Mouse (Mus musculus) activated CD4-positive, CD25-positive, alpha-beta regulatory T cell, adult 9 weeks (primary cell): Measurements from ENCODE around the gene Apom. TPM values are rescaled to one million over a fixed set of nuclear protein-coding genes. Genes with fewer than 3 reads are reported as not detected.

Experiments used
- polyA plus RNA-seq: library from polyadenylated mRNA; unstranded; fragments of 100-300 nt; shearing (Covaris generic); gene quantifications from one replicate; pipeline ENCODE4 v1.2.1, GENCODE M21; 2017

Apom gene
- polyA plus RNA-seq: not detected

DNA sequence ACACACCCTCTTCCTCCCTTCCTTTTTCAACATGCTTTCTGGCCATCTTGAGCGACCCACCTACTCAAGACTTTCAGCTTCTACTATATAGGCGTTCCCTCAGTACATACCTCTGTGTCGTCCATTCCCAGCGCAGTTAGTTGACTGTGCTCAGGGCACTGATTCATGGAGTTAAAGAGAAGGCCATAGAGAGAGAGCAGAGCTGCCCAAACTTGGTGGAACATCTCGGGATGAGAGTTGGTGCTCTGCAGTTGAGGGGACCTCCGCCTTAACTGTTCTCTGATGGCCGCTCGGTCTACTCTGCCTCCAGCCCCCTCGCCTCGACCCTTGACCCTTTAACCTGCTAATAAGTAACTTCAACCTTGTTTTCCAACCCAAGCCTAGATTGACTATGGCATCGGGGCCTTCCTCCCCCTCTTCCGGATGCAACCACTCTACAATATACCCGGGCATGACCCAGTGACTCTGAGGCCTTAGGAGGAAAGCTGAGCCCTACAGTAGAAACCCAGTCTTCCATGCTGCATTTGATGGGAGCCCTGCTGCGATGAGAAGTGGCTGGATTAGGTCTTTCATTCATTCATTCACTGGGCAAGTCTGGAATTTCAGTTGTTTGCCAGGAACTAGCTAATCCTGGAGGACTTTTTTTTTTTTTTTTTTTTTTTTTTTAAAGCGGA, at the start of gene Apom:
Gene Apom, minus strand, starts transcription at position 551 of the 674 bp plus-strand sequence.

GRCm38 (mm10) chr17:35175968-35176367, 44.1 kb upstream of the Apom start, which contains the start of gene Aif1:
TSS of gene Aif1 (minus strand) at chr17:35176068.

GRCm38 (mm10) chr17:35164568-35165450, 33.0 kb upstream of the Apom start, which contains the start of gene Prrc2a:
TSS of gene Prrc2a (minus strand) at chr17:35164897.

DNA sequence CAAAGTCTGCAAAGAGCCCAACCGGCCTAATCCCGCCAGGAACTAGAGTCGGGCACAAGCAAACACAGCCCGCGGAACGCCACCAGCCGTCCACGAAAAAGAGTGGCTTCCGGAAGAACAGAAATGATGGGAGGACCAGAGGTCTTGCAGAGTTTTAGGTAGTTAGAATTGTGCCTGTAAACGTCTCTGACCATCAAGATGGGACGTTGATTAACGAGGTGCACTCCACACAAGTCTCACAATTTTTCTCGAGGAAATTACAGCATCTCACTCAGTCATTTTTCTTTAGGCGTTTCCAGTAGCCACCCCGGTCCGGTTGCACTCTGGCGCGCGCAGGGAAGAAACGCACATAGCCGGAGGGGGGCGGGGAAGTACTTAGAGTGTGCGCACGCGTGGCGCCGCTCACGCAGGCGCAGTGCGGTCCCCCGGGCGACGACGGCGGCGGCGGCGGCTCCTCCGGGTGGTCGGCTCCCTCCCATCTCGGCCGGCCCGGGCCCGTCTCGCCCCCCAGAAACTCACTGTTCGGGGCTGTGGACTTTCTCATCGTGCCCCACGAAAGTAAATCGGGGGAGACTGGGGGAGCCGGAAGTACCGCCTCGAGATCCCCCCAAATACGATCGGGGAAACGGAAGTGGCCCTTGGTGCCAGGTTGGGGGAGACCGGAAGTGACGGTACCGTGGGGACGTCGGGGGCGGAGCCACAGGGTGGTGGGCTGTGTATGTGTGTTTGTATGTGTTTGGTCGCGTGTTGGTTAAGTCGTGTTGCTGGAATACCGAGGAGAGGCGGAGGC, 3.1 kb upstream of the Apom start, which contains the start of gene Bag6:
Gene Bag6, plus strand, starts transcription at position 378 of the 790 bp plus-strand sequence.

DNA sequence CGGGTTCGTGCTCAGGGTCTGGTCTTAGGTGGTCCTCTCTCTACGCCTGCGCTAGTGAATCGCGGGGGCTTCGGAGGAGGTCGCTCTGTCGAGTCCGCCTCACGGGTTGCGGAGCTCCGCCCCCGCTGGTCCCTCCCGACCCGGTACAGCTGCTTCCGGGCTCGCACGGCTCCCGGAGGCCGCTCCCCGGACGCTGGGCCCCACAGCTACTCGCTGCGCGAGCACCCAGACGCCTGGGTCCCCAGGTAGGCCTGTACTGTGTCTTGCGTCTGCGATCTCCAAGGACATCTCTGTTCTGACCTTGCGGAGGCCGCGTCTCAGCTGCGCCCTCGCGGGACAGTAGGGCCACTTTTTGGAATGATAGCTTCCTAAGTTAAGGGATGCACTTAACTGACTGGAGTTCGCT, 5.6 kb downstream of the Apom start, which contains the start of gene D17H6S53E:
Gene D17H6S53E, plus strand, starts transcription at position 168 of the 406 bp plus-strand sequence.

DNA sequence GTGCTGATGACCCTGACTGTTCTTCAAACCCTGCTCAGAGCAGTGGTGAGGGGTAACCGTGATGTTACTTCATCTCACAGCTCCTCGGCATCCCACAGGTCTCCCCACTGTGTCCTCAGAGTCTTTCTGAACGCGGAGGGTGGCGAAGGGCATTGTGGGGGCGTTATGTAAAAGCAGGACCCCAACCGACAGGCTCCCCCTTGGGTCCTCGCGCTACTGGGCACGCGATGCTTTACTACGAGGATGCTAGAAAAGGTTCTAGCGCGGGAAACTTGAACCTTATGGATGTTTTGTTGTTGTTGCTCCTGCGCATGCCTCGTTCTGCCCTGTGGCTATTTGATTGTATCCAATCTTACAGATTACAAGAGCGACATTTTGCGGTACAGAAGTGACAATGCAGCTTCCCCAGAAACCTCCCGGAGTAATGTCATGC, 10.0 kb downstream of the Apom start, which contains the start of gene Csnk2b:
Gene Csnk2b, minus strand, starts transcription at position 183 of the 433 bp plus-strand sequence.

GRCm38 (mm10) chr17:35121143-35121799, 10.6 kb downstream of the Apom start, which contains the start of gene Gpank1:
TSS of gene Gpank1 (plus strand) at chr17:35121455.

GRCm38 (mm10) chr17:35115046-35116019, 16.5 kb downstream of the Apom start, which contains the start of gene Ly6g5b:
TSS of gene Ly6g5b (minus strand) at chr17:35115428.

DNA sequence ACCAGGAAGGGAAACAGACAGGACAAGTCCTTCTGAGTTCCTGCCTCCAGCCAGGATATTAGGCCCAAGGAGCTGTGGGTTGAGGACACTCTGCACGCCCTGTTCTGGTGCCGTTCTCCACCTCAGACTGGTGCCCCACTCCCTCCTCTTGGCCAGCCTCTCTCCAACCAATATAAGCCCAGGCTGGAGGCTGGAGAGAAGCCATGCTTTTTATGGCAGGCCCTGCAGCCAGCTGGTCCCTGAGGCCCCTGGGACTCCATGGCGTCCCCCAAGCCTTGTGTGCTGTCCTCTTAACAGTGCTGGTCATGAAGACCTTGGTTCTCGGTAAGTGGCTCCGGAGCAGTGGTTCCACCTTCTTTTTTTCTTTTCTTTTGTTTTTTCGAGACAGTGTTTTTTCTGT, 23.8 kb downstream of the Apom start, which contains the start of gene Ly6g5c:
Gene Ly6g5c, plus strand, starts transcription at position 183 of the 400 bp plus-strand sequence.

DNA sequence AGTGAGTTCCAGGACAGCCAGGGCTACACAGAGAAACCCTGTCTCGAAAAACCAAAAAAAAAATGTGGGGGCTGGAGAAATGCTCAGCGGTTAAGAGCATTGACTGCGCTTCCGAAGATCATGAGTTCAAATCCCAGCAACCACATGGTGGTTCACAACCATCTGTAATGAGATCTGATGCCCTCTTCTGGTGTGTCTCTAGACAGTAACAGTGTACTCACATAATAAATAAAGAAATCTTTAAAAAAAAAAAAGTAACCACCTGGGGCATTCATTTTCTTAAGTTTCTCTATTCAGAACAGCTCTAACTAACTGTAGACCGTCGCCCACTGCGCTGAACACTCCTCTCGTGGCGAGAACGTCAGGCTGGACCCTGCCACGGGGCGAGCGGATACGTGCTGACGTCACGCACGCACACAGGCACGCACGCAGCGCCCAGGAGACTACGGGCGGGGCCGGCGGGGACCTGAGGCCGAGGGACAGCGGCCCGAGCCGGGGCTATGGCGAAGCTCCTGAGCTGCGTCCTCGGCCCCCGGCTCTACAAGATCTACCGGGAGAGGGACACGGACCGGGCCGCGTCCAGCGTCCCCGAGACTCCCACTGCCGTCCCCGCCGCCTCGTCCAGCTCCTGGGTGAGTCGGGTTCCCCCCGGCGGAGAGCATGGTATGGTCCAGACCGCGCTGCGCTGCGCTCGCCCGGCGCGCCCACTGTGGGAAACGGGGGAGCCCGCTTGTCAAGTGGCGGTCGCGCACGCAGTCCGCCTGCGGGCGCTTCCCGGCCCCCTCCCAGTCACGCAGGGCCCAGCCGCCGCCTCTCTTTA, 42.8 kb downstream of the Apom start, which contains the start of gene Abhd16a:
Gene Abhd16a, plus strand, starts transcription at position 439 of the 820 bp plus-strand sequence.

DNA sequence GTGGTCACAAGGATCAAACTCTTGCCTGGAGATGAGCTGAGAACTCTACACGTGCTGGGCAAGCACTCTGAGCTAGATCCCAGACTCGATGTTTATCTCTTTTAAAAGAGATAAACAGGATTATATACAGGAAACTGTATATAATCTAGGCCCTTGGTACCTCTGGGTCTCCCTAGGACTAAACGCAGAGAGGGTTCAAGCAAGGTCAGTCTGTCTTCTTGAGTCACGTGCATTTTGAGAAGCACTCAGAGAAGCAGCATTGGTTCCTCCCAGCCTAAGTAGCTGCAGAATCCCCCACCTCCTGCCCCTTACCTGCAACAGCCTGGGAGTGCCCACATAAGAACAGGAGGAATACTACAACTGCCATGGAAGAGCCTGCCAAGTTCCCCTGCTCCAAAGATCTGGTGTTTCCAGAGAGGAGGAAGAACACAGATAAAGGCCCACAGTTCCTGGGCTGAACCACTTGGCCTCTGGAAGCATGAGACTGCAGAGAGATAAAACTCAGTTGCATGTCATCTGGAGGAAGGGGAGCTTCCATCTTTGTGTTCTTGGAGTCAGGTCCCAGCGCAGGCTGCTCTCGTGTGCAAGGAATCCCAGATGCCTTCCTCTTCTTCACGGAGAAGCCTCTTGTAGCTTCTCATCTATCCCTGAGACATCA, 46.5 kb downstream of the Apom start, which contains the start of gene Ly6g6f:
Gene Ly6g6f, minus strand, starts transcription at position 403 of the 658 bp plus-strand sequence.

Other genes starting within 250 kb of the Apom start
- 2.3 TPM for gene C2, start 233.8 kb downstream of the Apom start, polyA plus RNA-seq
- 38.7 TPM for gene Ehmt2, start 233.6 kb downstream of the Apom start, polyA plus RNA-seq
- gene Slc44a4, start 217.6 kb downstream of the Apom start, polyA plus RNA-seq: not detected
- gene Neu1, start 200.8 kb downstream of the Apom start, polyA plus RNA-seq: 85.9 TPM
- 54.2 TPM for gene Hspa1b, start 172.8 kb downstream of the Apom start, polyA plus RNA-seq
- gene Gm20481, start 162.1 kb downstream of the Apom start, polyA plus RNA-seq: 2.7 TPM
- gene Hspa1a, start 159.9 kb downstream of the Apom start, polyA plus RNA-seq: 13.2 TPM
- gene Hspa1l, start 159.3 kb downstream of the Apom start, polyA plus RNA-seq: 0.17 TPM
- gene Lsm2, start 150.2 kb downstream of the Apom start, polyA plus RNA-seq: 55.0 TPM
- gene Vars, start 131.1 kb downstream of the Apom start, polyA plus RNA-seq: 187 TPM
- 0.33 TPM for gene Vwa7, start 115.5 kb downstream of the Apom start, polyA plus RNA-seq
- 0.82 TPM for gene Sapcd1, start 104.0 kb downstream of the Apom start, polyA plus RNA-seq
- 1.5 TPM for gene Msh5, start 85.3 kb downstream of the Apom start, polyA plus RNA-seq
- gene Clic1, start 82.1 kb downstream of the Apom start, polyA plus RNA-seq: 661 TPM
- gene Ddah2, start 73.0 kb downstream of the Apom start, polyA plus RNA-seq: 2.2 TPM
- gene Ly6g6c, start 66.7 kb downstream of the Apom start, polyA plus RNA-seq: not detected
- not detected for gene Mpig6b, start 65.9 kb downstream of the Apom start, polyA plus RNA-seq
- gene Ly6g6e, start 55.1 kb downstream of the Apom start, polyA plus RNA-seq: not detected
- gene Ly6g6d, start 54.0 kb downstream of the Apom start, polyA plus RNA-seq: not detected
- gene Ly6g6f, start 46.4 kb downstream of the Apom start, polyA plus RNA-seq: not detected
- 65.7 TPM for gene Abhd16a, start 42.8 kb downstream of the Apom start, polyA plus RNA-seq
- not detected for gene Ly6g5c, start 23.8 kb downstream of the Apom start, polyA plus RNA-seq
- 3.8 TPM for gene Ly6g5b, start 16.6 kb downstream of the Apom start, polyA plus RNA-seq
- gene Gpank1, start 10.6 kb downstream of the Apom start, polyA plus RNA-seq: 58.5 TPM
- gene Csnk2b, start 10.0 kb downstream of the Apom start, polyA plus RNA-seq: 341 TPM
- 5.3 TPM for gene D17H6S53E, start 5.7 kb downstream of the Apom start, polyA plus RNA-seq
- gene Bag6, start 3.1 kb upstream of the Apom start, polyA plus RNA-seq: 48.8 TPM
- gene Prrc2a, start 32.8 kb upstream of the Apom start, polyA plus RNA-seq: 28.9 TPM
- 4.8 TPM for gene Aif1, start 44.0 kb upstream of the Apom start, polyA plus RNA-seq
- gene Lst1, start 56.4 kb upstream of the Apom start, polyA plus RNA-seq: 9.6 TPM
- gene Ltb, start 62.4 kb upstream of the Apom start, polyA plus RNA-seq: 1,484 TPM
- 56.7 TPM for gene Tnf, start 70.0 kb upstream of the Apom start, polyA plus RNA-seq
- gene Lta, start 73.3 kb upstream of the Apom start, polyA plus RNA-seq: 152 TPM
- 1.6 TPM for gene Gm16181, start 88.8 kb upstream of the Apom start, polyA plus RNA-seq
- 6.4 TPM for gene Atp6v1g2, start 101.6 kb upstream of the Apom start, polyA plus RNA-seq
- 16.8 TPM for gene Nfkbil1, start 103.7 kb upstream of the Apom start, polyA plus RNA-seq
- gene Ddx39b, start 109.7 kb upstream of the Apom start, polyA plus RNA-seq: 296 TPM
- 6,634 TPM for gene H2-D1, start 130.7 kb upstream of the Apom start, polyA plus RNA-seq
- 0.20 TPM for gene H2-Q1, start 188.4 kb upstream of the Apom start, polyA plus RNA-seq
- gene H2-Q2, start 210.2 kb upstream of the Apom start, polyA plus RNA-seq: 21.3 TPM
- gene H2-Q4, start 247.6 kb upstream of the Apom start, polyA plus RNA-seq: 49.6 TPM